Mouse (Mus musculus) liver, postnatal 0 days (tissue): ENCODE data around the gene Greb1.
"Not testable (repeated sequence)": the region's sequence is repeated elsewhere in the genome, so short reads cannot be mapped to it uniquely, and the experiment has no call there.

Experiments
- CTCF ChIP-seq: sonication (generic); IDR thresholded peaks from 2 replicates; pipeline ENCODE4 v1.5.1; 2016; ENCODE audit warnings: antibody characterized with exemption, low read depth
- EP300 ChIP-seq: IDR thresholded peaks from 2 replicates; pipeline ENCODE4 v1.6.1; 2016; ENCODE audit warnings: antibody characterized with exemption, low read depth, mild to moderate bottlenecking

GRCm38 (mm10) chr12:16695252-16695651 is 105.4 kb downstream of the Greb1 start:
- TF ChIP-seq CTCF, EP300: not testable (repeated sequence)
